Mouse (Mus musculus): ENCODE data around the gene Sdr9c7. TPM values are rescaled to one million over a fixed set of nuclear protein-coding genes. Genes with fewer than 3 reads are reported as not detected.

The Sdr9c7 gene
- 27.0 TPM for polyA plus RNA-seq (2014; fragmentation: Illumina TruSeq; extraction: RNeasy Lipid Tissue Mini Kit (QIAGEN cat#74804); ENCODE audit: low read depth, low replicate concordance)

DNA sequence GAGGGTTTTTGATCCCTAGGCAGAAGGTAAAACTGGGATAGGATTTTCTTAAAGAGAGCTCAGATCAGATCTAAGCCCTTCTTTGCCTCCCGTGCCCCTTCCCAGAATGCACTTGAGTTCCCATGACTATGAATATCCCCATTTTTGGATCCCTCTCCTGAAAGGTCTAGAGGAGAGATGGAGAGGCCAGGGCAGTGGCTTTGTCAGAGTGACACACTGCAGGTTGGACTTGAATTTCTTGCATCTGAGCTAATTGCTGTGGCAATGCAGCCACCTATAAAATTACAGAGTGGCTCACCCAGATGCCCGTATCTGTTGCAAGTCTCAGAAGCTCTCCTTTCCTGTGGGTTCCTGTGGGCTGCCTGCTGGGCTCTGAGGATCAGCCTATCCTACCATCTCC is at the start of gene Sdr9c7:
Gene Sdr9c7 (plus strand): TSS at position 301 of the 400 bp plus-strand sequence.

DNA sequence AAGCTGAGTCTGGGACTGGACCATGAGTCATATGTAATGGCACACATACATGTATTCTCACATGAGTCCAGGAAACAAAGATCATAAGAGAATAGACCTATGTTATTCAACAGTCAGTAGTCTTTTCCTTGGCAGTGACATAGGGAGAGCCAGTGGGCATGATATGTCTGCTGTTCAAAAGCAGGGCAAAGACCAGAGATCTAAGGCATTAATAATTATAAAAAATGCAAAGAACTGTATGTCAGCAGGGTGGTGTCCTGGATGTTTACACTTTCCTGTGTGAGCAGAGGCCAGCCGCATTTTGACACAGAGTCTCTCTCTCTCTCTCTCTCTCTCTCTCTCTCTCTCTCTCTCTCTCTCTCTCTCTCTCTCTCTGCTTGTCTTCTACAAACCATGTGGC is 48.7 kb upstream of the Sdr9c7 start, which contains the start of gene Rdh19:
Gene Rdh19 (plus strand): TSS at position 301 of the 400 bp plus-strand sequence.

DNA sequence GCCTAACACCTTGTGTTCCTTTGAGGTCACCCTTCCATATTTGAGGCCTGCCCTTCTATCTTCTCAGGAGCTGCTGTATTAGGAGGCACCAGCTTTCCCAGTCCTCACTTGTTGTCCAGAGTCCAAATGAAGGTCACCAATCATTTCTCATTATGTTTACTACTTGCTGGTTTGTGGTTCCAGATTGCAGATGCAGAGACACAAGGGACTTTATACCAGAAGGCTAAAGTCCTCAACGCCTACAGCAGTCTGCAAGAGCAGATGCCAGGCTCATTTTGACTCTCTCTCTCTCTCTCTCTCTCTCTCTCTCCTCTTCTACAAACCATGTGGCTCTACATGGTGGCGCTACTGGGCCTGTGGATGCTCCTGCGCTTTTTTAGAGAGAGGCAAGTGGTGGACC is 32.1 kb upstream of the Sdr9c7 start, which contains the start of gene Rdh16f2:
Gene Rdh16f2 (plus strand): TSS at position 243 of the 400 bp plus-strand sequence.

DNA sequence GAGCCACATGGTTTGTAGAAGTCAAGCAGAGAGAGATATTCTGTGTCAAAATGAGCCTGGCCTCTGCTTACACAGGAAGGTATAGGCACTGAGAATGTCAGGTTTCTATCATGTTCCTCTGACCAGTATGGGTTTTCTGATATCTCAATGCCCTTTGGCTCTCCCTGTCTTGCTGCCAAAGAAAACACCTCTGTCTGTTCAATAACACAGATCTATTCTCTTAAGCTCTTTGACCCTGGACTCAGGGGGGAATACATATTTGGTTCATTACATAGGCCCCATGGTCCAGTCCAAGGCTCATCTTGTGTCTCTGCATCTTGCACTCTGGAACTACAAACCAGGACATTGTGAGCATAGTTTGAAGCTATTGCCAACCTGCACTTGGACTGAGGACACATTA is 9.7 kb upstream of the Sdr9c7 start, which contains the start of gene Rdh7:
Gene Rdh7 (minus strand): TSS at position 213 of the 400 bp plus-strand sequence.

Other genes with a start within 250 kb of the Sdr9c7 start
- 4.2 TPM for gene Nemp1, start 231.6 kb upstream of the Sdr9c7 start, polyA plus RNA-seq (2014; fragmentation: Illumina TruSeq; extraction: RNeasy Lipid Tissue Mini Kit (QIAGEN cat#74804); ENCODE audit: low read depth, low replicate concordance)
- gene Nab2, start 229.9 kb upstream of the Sdr9c7 start, polyA plus RNA-seq (2014; fragmentation: Illumina TruSeq; extraction: RNeasy Lipid Tissue Mini Kit (QIAGEN cat#74804); ENCODE audit: low read depth, low replicate concordance) = 1.2 TPM
- not detected for gene Myo1a, start 193.3 kb upstream of the Sdr9c7 start, polyA plus RNA-seq (2014; fragmentation: Illumina TruSeq; extraction: RNeasy Lipid Tissue Mini Kit (QIAGEN cat#74804); ENCODE audit: low read depth, low replicate concordance)
- not detected for gene Tac2, start 174.0 kb upstream of the Sdr9c7 start, polyA plus RNA-seq (2014; fragmentation: Illumina TruSeq; extraction: RNeasy Lipid Tissue Mini Kit (QIAGEN cat#74804); ENCODE audit: low read depth, low replicate concordance)
- 3.2 TPM for gene Zbtb39, start 159.0 kb upstream of the Sdr9c7 start, polyA plus RNA-seq (2014; fragmentation: Illumina TruSeq; extraction: RNeasy Lipid Tissue Mini Kit (QIAGEN cat#74804); ENCODE audit: low read depth, low replicate concordance)
- 4.1 TPM for gene Gpr182, start 146.8 kb upstream of the Sdr9c7 start, polyA plus RNA-seq (2014; fragmentation: Illumina TruSeq; extraction: RNeasy Lipid Tissue Mini Kit (QIAGEN cat#74804); ENCODE audit: low read depth, low replicate concordance)
- gene Rdh1, start 138.8 kb upstream of the Sdr9c7 start, polyA plus RNA-seq (2014; fragmentation: Illumina TruSeq; extraction: RNeasy Lipid Tissue Mini Kit (QIAGEN cat#74804); ENCODE audit: low read depth, low replicate concordance) = 0.48 TPM
- gene Rdh16f1, start 138.7 kb upstream of the Sdr9c7 start, polyA plus RNA-seq (2014; fragmentation: Illumina TruSeq; extraction: RNeasy Lipid Tissue Mini Kit (QIAGEN cat#74804); ENCODE audit: low read depth, low replicate concordance) = 0.74 TPM
- 71.6 TPM for gene Rdh9, start 122.1 kb upstream of the Sdr9c7 start, polyA plus RNA-seq (2014; fragmentation: Illumina TruSeq; extraction: RNeasy Lipid Tissue Mini Kit (QIAGEN cat#74804); ENCODE audit: low read depth, low replicate concordance)
- gene Rdh16, start 97.4 kb upstream of the Sdr9c7 start, polyA plus RNA-seq (2014; fragmentation: Illumina TruSeq; extraction: RNeasy Lipid Tissue Mini Kit (QIAGEN cat#74804); ENCODE audit: low read depth, low replicate concordance) = 120 TPM
- gene Rdh19, start 48.6 kb upstream of the Sdr9c7 start, polyA plus RNA-seq (2014; fragmentation: Illumina TruSeq; extraction: RNeasy Lipid Tissue Mini Kit (QIAGEN cat#74804); ENCODE audit: low read depth, low replicate concordance) = not detected
- gene Rdh16f2, start 32.0 kb upstream of the Sdr9c7 start, polyA plus RNA-seq (2014; fragmentation: Illumina TruSeq; extraction: RNeasy Lipid Tissue Mini Kit (QIAGEN cat#74804); ENCODE audit: low read depth, low replicate concordance) = 138 TPM
- 595 TPM for gene Rdh7, start 9.7 kb upstream of the Sdr9c7 start, polyA plus RNA-seq (2014; fragmentation: Illumina TruSeq; extraction: RNeasy Lipid Tissue Mini Kit (QIAGEN cat#74804); ENCODE audit: low read depth, low replicate concordance)
- gene Hsd17b6, start 109.1 kb downstream of the Sdr9c7 start, polyA plus RNA-seq (2014; fragmentation: Illumina TruSeq; extraction: RNeasy Lipid Tissue Mini Kit (QIAGEN cat#74804); ENCODE audit: low read depth, low replicate concordance) = 319 TPM
- gene Prim1, start 116.7 kb downstream of the Sdr9c7 start, polyA plus RNA-seq (2014; fragmentation: Illumina TruSeq; extraction: RNeasy Lipid Tissue Mini Kit (QIAGEN cat#74804); ENCODE audit: low read depth, low replicate concordance) = 4.3 TPM
- 612 TPM for gene Naca, start 137.1 kb downstream of the Sdr9c7 start, polyA plus RNA-seq (2014; fragmentation: Illumina TruSeq; extraction: RNeasy Lipid Tissue Mini Kit (QIAGEN cat#74804); ENCODE audit: low read depth, low replicate concordance)
- gene Ptges3, start 160.4 kb downstream of the Sdr9c7 start, polyA plus RNA-seq (2014; fragmentation: Illumina TruSeq; extraction: RNeasy Lipid Tissue Mini Kit (QIAGEN cat#74804); ENCODE audit: low read depth, low replicate concordance) = 279 TPM
- gene Atp5b, start 184.8 kb downstream of the Sdr9c7 start, polyA plus RNA-seq (2014; fragmentation: Illumina TruSeq; extraction: RNeasy Lipid Tissue Mini Kit (QIAGEN cat#74804); ENCODE audit: low read depth, low replicate concordance) = 730 TPM
- 5.9 TPM for gene Baz2a, start 193.1 kb downstream of the Sdr9c7 start, polyA plus RNA-seq (2014; fragmentation: Illumina TruSeq; extraction: RNeasy Lipid Tissue Mini Kit (QIAGEN cat#74804); ENCODE audit: low read depth, low replicate concordance)

Data from liver, adult 10 weeks (tissue).